Mouse (Mus musculus) retina, embryonic 14.5 days (tissue): ENCODE data around the gene Tbxa2r.

Experiments
- DNase-seq: peaks from one replicate; pipeline ENCODE4 v3.0.0-alpha.2; 2015; ENCODE audit warnings: low spot score

The Tbxa2r gene

GRCm38 (mm10) chr10:81320550-81321347 lies 7.8 kb upstream of the Tbxa2r start, which contains the start of gene Cactin:
Cactin (plus strand) TSS chr10:81321103.
- DNase-seq, result peak; percentile 100

- no peak for DNase-seq
Observed at GRCm38 (mm10) chr10:81321436-81321835, 7.1 kb upstream of the Tbxa2r start.

GRCm38 (mm10) chr10:81322444-81322843 lies 6.1 kb upstream of the Tbxa2r start:
- DNase-seq, result no peak

- no peak for DNase-seq
Observed at GRCm38 (mm10) chr10:81323141-81323775, 5.3 kb upstream of the Tbxa2r start.

- DNase-seq, result no peak
Observed at GRCm38 (mm10) chr10:81323791-81324530, 4.6 kb upstream of the Tbxa2r start.

GRCm38 (mm10) chr10:81325176-81325575 lies 3.4 kb upstream of the Tbxa2r start:
- no peak for DNase-seq

- DNase-seq, result no peak
Observed at GRCm38 (mm10) chr10:81325781-81326180, 2.8 kb upstream of the Tbxa2r start.

- DNase-seq, result no peak
Observed at GRCm38 (mm10) chr10:81326858-81327257, 1.7 kb upstream of the Tbxa2r start.

- DNase-seq, result no peak
Observed at GRCm38 (mm10) chr10:81327959-81328358, 572 bp upstream of the Tbxa2r start.

- no peak for DNase-seq
Observed at GRCm38 (mm10) chr10:81329194-81329975, 854 bp downstream of the Tbxa2r start.

GRCm38 (mm10) chr10:81330007-81330406 lies 1.5 kb downstream of the Tbxa2r start:
- DNase-seq, result no peak

GRCm38 (mm10) chr10:81332277-81332676 lies 3.7 kb downstream of the Tbxa2r start:
- DNase-seq, result no peak

- no peak for DNase-seq
Observed at GRCm38 (mm10) chr10:81334324-81334723, 5.8 kb downstream of the Tbxa2r start.

- no peak for DNase-seq
Observed at GRCm38 (mm10) chr10:81335393-81336340, 7.1 kb downstream of the Tbxa2r start.

- no peak for DNase-seq
Observed at GRCm38 (mm10) chr10:81336558-81336957, 8.0 kb downstream of the Tbxa2r start.

GRCm38 (mm10) chr10:81340551-81341332 lies 12.2 kb downstream of the Tbxa2r start:
- DNase-seq, result no peak

- peak; percentile 82 for DNase-seq
Observed at GRCm38 (mm10) chr10:81341333-81341949, 12.9 kb downstream of the Tbxa2r start.

- no peak for DNase-seq
Observed at GRCm38 (mm10) chr10:81342686-81343505, 14.4 kb downstream of the Tbxa2r start, which contains the start of gene Gipc3. Gipc3 (minus strand) TSS chr10:81343266.
